Mouse (Mus musculus) bone marrow, adult 2 months (tissue): ENCODE results near the gene Kcnk10.

ENCODE experiments used
- CTCF ChIP-seq: fragments of 200-500 bp; IDR thresholded peaks from 2 replicates; pipeline ENCODE4 v1.5.1; 2011; ENCODE audit warnings: low read length, control low read depth; ENCODE audit not compliant: control insufficient read depth, insufficient read depth
- POLR2A ChIP-seq: fragments of 200-500 bp; IDR thresholded peaks from 2 replicates; pipeline ENCODE4 v1.6.1; 2011; ENCODE audit warnings: low read depth, mild to moderate bottlenecking, control low read depth, low read length, borderline replicate concordance; ENCODE audit not compliant: control insufficient read depth

DNA sequence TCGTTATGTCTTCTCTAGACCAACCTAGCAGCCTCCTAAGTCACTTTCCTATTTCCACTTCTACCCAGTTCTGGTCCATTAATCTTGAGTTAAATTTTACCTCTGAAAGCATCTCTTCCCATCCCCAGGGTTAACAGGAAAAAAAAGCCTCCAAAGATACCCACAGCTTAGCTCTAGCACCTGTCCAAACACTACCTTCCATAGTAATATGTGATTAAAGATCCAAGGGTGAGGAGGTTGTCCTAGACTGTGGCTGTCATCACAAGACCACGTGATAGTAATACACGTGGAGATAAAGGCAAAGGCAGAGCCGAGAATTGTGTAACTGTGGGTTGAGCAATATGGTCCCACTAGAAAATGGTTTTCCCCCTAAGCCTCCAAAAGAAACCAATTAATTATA is 56.8 kb downstream of the Kcnk10 start:
- no peak for TF ChIP-seq CTCF
- no peak for TF ChIP-seq POLR2A
